Mouse (Mus musculus) bone marrow, adult 2 months (tissue): ENCODE measurements around the gene Cant1.

Experiments used
- CTCF ChIP-seq: fragments of 200-500 bp; IDR thresholded peaks from 2 replicates; pipeline ENCODE4 v1.5.1; 2011; ENCODE audit warnings: low read length, control low read depth; ENCODE audit not compliant: control insufficient read depth, insufficient read depth
- POLR2A ChIP-seq: fragments of 200-500 bp; IDR thresholded peaks from 2 replicates; pipeline ENCODE4 v1.6.1; 2011; ENCODE audit warnings: low read depth, mild to moderate bottlenecking, control low read depth, low read length, borderline replicate concordance; ENCODE audit not compliant: control insufficient read depth

GRCm38 (mm10) chr11:118426765-118427164, 7.9 kb upstream of the Cant1 start:
- no peak for TF ChIP-seq CTCF
- no peak for TF ChIP-seq POLR2A
